Mouse (Mus musculus): ENCODE results near the gene Gm17660.

- no peak for TF ChIP-seq POLR2A (IDR thresholded peaks at IDR 0.05; ENCODE audit: borderline replicate concordance, low read depth, low read length)
- no peak for TF ChIP-seq CTCF (IDR thresholded peaks at IDR 0.05; ENCODE audit: low read depth, low read length)
Observed at GRCm38 (mm10) chr5:104060429-104060828, 17.0 kb downstream of the Gm17660 start.

Data from bone marrow macrophage, adult 2 months (primary cell).